Comparison of ENCODE assay signal across 8 mouse cellular contexts in genomic region chr17:35235614-35236389, GRCm38 (mm10). TPM values are rescaled to one million over a fixed set of nuclear protein-coding genes. Genes with fewer than 3 reads are reported as not detected.
A peak's percentile ranks its signal among the peaks of the same experiment; 100 is the strongest.
DNase-seq lines count a peak whose midpoint lies in the region; ATAC-seq lines count a peak whose summit lies in the region.

Gene Nfkbil1 (minus strand): TSS chr17:35235792.

- ATAC-seq in megakaryocyte progenitor cell, adult 5-6 weeks (replicated peaks; ENCODE audit: poor library complexity): peak; percentile 69

- peak; percentile 99 for DNase-seq in adipocyte (ENCODE audit: low spot score)
- peak; percentile 96 for DNase-seq in embryo, embryonic 10 days (ENCODE audit: low spot score)
- DNase-seq in gastrocnemius, postnatal 10 days: peak; percentile 80
- DNase-seq in induced T-regulatory cell, adult 2 months (ENCODE audit: low read depth): peak; percentile 96
- DNase-seq in left cerebral cortex, adult 9 months (ENCODE audit: low spot score in 2 of 2): peak; percentile 87 to 95
- peak; percentile 89 for DNase-seq in right cerebral cortex, postnatal 14 days
- DNase-seq in urinary bladder, postnatal 36 days (ENCODE audit: low spot score in 2 of 2): peak; percentile 79 to 91

RNA-seq across cellular contexts. Expression of gene Nfkbil1, which starts in this region (rescaled TPM):
- 10 to 100 TPM in 1 of 2 experiments, 1 to 10 TPM in 1; 9.9 to 11.1 TPM for total RNA-seq in gastrocnemius, postnatal 10 days (2021)
- total RNA-seq in megakaryocyte progenitor cell, adult 5-6 weeks (2015): 1.9 and 3.1 TPM in 2 replicates
- 6.7 and 8.0 TPM in 2 replicates for total RNA-seq in megakaryocyte progenitor cell, adult 5-6 weeks (2017)

Comparison
In these comparisons a context has a peak if more than half of its experiments do, and no peak if none do; other contexts are left out.
1. Peak in every context shown above with its lines: DNase-seq and ATAC-seq.